Mouse (Mus musculus) brain, adult 2 months (tissue): ENCODE data around the gene Slc39a1.
"Not testable (repeated sequence)": the region's sequence is repeated elsewhere in the genome, so short reads cannot be mapped to it uniquely, and the experiment has no call there.

Experiments used
- DNase-seq: peaks from one replicate; pipeline ENCODE4 v3.0.0; 2011; ENCODE audit warnings: low read depth, low spot score

Slc39a1 gene

DNA sequence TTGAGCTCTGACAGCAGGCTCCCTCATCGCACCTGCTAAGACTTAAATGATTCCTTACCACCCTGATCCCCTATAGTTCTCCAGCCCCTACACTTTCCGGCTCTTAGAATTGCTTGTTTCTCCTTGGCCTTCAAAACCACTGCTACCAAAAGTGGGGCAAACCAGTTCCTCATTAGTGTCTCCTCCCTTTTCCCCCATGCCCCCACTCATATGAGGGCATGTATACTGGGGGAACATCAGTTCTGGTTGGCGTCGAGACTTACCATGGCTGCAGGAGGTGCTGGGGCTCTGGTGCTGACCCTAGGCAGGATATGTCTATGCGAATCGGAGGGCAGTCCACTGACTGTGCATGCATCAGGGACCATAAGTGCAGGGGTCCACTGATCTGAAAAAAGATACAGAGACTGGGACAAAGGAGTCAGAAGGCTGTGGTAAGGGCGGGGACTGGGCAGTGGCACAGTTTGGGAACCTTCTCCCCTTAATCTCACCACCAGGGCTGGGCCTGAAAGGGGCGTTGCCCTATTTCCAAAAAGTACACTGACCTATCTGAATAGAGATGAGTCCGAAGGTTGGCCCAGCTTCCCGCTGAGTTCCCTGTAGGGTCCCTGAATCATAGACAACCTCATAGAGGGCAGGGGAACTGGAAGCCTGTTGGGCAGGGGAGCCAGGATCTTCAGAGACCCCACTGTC lies 6.2 kb upstream of the Slc39a1 start:
- DNase-seq: no peak

DNA sequence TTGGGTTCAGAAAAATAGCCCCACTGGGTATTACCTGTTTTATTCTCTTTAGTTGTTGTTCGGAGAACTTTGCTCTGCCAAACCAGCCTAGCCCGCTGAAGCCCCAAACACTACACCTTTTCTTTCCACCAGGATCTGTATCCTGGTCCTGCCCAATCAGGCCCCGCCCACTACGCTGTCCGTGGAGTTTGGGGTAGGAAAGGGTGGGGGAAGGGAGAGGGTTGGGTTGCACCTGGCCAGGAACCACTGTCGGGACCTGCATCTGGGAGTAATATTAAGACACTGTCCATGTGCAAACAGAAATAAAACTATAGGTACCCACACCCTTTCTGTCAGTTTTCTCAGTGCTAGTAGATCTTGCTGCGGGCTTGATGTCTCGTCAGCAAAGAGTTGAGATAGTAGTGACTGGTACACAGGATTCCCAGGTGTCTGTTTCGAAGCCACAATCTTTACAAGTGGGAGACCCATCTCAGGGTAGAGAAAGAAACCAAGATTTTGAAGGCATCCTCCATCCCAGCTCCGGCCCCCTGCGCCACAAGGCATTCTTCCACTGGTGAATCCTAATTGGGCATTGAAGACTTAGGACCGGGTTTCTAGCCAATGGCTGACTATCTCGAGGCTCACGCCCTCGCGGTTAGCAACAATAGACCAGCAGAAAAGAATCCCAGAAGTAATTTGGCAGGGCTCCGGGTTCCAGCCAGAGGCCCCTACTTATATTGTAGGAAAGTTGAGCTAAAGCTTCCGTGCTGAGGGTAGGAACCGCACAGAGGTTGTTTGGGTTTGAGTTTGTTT lies 4.8 kb upstream of the Slc39a1 start, which contains the start of gene Creb3l4:
Creb3l4 (minus strand) TSS at position 529 of the 792 bp plus-strand sequence.
- peak; percentile 53 for DNase-seq

DNA sequence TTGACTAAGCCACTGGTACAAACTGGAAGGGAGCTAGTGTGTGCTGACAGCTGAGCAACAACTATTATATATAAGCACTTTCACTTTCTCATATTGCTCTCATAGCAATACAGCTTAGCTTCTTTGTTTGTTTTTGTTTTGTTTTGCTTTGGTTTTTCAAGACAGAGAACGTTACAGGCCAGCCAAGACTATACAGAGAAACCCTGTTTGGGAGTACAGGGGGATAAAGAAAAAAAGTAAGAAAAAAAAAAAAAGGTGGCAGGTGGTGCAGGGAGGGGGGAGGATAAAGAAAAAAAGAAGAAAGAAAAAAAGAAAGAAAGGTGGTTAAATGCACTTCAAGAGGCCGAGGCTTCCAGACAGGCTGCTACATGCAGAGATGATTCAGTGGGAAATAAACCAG lies 2.6 kb upstream of the Slc39a1 start:
- DNase-seq: no peak

DNA sequence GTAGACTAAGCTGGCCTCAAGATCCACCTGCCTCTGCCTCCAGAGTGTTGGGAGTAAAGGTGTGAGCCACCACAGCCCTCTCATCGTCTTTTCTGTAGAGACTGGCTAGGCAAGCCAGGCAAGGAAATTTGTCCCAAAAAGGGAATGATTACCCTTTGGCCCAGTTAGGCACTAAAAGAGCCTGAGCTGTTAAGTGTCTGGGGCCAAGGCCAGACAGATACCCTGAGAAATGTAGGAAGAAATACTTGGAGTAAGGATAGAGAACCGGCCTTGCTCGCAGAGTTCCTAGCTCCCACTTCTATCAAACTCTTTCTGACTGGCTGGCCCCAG lies 377 bp upstream of the Slc39a1 start:
- no peak for DNase-seq

DNA sequence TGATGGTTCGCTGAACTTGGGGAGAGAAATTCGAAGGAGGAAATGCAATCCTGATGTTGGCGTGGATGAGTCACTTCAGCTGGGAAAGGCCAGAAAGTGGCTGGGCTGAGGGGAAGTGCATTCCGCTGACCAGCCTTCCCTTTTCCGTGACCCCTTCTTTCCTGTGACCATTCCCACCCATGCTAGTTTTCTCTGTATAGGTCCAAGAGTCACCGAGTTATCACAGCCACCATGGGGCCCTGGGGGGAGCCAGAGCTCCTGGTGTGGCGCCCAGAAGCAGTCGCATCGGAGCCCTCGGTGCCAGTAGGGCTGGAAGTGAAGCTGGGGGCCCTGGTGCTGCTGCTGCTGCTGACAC lies 751 bp downstream of the Slc39a1 start:
- peak; percentile 47 for DNase-seq

DNA sequence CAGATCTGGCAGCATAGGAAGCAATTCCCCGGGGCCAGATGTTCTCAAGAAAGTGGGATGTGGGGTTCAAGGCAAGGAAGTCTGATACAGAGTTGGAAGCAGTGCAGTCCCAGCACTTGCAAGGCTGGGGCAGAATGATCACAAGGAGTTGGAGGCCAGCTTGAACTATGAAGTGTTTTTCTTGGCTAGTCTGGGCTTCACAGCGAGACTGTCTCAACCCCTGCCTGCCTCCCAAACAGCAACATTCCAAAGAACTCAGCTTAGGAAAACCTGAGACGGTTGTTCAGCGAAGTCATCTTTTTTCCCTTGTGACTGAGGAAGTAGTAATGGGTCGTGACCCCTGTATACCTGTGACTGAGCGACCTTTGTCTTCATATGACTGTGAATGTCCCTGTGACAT lies 2.8 kb downstream of the Slc39a1 start:
- peak; percentile 12 for DNase-seq

DNA sequence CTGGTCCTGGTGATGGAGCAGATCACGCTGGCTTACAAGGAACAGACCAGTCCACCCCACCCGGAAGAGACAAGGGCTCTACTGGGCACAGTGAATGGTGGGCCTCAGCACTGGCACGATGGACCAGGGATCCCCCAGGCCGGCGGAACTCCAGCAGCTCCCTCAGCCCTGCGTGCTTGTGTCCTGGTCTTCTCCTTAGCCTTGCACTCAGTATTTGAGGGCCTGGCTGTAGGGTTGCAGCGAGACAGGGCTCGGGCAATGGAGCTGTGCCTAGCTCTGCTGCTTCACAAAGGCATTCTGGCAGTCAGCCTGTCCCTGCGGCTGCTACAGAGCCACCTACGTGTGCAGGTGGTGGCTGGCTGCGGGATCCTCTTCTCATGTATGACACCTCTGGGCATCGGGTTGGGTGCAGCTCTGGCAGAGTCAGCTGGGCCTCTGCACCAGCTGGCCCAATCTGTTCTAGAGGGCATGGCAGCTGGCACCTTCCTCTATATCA lies 3.8 kb downstream of the Slc39a1 start:
- DNase-seq: peak; percentile 44

DNA sequence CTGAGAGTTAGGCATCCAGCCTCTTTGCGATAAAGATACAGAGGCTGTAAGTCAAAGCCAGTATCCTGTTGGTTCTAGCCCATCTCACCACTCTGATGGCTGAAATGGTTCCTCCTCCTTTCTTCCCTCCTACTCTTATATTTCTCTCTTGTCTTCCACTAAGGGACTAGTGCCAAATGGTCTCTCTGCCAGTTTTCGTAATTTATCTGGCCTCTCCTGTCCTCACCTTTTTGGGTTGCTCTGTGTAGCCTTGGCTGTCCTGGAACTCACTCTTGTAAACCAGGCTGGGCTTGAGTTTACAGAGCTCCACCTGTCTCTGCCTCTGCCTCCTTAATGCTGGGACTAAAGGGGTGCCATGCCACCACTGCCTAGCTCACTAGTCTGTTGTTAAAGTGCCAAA lies 4.7 kb downstream of the Slc39a1 start:
- peak; percentile 18 for DNase-seq

DNA sequence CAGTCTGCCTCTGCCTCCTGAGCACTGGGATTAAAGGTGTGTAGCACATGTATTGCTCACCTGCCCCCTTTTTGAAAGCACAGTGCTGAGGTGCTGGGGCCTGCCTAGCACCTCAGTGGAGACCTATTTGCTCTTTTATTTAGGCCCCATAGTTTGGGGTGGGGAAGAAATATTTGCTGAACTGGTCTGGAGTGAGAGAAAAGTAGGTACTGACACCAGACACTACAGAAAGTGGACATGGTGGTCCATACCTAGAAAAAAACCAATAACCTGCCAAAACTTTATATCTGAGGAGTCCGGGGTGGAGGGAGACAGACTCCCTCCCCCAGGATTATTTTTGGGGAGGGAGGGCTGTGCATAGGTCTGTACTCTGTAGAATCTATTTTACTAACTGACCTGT lies 5.2 kb downstream of the Slc39a1 start:
- not testable (repeated sequence) for DNase-seq

DNA sequence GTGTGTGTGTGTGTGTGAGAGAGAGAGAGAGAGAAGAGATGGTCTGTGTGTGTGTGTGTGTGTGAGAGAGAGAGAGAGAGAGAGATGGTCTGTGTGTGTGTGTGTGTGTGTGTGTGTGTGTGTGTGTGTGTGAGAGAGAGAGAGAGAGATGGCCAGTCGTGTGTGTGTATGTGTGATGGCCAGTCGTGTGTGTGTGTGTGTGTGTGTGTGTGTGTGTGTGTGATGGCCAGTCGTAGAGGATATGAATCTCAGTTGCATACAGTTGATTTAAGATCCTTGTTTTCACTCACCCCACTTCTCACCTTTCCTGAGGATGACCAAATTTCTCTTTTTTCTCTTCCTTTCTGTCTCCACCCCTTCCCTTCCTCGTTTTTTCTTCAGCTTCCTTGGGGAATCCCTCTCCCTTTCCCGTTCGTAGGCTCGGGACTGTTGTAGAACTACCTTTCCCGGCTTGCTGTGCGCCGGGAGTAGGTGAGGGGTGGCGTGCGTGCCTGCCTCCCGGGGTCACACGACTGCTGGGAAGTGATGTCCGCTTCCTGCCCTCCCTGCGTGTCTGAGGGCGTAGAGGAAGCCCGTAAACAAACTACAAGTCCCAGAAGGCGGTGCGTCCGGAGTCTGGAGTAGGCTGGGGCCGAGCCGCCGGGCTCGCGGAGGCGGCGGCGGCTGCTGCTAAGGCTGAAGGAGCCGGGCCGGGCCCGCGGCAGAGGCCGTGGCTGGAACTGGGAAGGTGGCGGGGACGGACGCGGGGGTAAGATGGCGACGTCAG lies 5.9 kb downstream of the Slc39a1 start, which contains the start of gene Crtc2:
Crtc2 (plus strand) TSS at position 511 of the 766 bp plus-strand sequence.
- DNase-seq: peak; percentile 100

DNA sequence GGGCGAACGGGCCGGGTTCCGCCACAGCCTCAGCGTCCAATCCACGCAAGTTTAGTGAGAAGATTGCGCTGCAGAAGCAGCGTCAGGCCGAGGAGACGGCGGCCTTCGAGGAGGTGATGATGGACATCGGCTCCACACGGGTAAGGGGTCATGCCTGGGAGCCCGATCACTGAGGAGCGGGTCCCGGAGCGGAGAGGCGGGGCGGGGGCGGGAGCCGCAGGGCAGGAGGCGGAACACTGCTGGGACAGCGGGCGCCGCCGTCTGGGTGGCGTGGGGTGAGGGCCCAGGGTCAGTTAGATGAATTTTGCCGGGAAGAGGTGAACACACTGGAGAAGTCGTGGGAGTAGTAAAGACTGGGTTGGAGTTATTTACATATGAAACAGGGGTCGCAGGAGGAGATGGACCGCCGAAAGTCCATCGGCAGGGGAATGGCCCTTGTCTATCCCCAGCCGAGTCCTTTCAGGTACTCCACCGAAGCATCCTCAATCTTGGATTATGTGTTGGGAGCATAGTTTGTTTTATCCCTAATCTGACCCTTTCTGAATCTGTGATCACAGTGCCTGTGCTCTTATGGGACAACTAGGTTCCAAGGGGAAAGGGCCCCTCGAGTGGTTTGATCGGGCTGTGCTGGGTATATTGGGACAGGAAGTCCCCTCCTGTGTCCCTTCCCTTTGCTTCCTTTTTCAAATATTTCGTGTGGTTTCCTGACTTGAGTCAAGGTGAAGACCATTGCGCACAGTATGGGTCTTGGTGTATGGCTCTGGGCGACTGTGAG lies 6.6 kb downstream of the Slc39a1 start:
- DNase-seq: no peak

DNA sequence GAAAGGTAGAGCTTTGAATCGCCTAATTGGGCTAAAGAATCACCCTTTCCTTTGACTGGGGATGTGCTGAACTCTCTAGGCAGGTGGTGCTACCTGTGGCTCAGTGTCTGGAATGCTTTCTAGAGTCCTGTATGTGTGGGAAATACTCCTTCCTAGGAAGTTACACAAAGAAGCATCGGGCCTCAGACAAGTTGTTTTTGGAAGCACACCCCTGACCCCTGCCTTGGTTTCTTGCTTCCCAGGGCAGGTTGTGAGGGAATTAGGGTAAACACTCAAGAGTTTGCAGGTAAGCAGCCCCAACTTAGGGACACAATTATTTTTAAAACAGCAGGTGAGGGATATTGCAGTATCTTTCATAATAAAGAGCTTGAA lies 7.2 kb downstream of the Slc39a1 start:
- no peak for DNase-seq

DNA sequence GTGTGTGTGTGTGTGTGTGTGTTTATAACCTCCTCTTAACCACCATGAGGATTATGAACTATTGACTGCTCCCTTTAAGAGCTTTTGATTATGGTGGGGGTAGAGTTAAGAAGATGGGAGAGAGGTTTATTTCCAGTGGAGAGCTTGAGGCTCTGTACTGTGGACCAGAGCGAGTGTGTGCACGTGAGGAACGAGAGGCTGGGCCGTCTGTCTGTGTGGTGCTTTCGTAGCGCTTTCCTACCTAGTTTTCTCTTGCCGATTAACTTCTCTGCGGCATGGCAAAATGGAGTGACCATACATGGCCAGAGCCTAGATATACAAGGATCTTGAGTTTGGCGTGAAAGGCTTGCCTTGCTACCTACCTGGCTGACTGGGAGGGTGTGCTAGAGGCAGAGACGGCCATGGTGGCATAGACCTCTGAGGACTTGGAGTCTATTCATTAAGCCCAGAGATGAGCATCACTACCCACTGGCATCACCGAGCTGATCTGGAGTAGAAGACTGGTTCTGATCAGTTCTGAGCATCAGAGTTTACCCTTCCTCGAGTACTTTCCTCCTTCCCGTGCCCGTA lies 7.9 kb downstream of the Slc39a1 start:
- DNase-seq: no peak

DNA sequence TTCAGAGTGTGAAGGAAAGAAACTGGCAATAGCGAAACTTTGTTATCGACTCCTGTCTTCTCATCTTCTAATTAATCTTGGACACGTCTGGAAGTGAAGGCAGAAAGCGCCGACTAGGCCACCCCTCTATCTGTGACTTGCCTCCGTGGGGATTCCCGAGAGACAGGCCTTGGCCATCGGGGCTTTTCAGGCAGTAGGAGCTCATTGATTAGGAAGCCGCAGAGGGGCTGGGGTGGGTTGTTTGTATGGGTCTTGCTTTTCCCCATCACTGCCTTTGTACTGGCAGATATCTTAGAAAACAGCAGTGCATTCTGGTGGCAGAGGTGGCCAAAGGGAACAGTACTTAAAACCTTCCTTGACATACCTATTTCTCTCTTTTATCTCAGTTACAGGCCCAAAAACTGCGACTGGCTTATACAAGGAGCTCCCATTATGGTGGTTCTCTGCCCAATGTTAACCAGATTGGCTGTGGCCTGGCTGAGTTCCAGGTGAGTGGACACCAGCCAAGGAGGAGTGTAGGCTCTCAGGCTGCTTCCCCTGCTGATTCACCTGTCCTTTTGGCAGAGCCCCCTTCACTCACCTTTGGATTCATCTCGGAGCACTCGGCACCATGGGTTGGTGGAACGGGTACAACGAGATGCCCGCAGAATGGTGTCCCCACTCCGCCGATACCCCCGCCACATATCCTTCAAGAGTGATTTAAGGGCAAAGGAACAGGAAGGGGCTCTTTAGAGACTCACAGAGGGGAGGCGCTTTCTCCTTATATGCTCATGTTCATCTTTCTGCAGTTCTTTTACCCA lies 9.0 kb downstream of the Slc39a1 start:
- peak; percentile 94 for DNase-seq

DNA sequence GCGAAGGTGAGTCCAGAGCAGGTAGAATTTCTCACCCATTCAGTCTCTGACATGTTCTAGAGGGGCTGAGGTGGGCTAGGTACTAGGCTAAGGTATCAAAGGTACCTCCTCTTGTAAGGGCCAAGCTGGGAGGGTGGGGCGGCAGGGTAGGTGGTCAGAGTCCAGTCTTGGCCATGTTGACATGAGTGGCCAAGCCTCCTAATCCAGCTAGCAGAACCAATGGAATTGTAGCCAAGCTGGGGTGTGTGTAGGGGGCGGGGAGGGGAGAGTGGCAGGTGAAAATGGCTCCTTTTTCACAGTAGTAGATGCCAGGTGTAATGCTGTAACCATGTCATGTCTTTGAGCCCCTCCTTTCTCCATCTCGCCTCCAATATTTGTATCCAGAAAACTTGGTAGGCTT lies 10.5 kb downstream of the Slc39a1 start:
- DNase-seq: no peak

DNA sequence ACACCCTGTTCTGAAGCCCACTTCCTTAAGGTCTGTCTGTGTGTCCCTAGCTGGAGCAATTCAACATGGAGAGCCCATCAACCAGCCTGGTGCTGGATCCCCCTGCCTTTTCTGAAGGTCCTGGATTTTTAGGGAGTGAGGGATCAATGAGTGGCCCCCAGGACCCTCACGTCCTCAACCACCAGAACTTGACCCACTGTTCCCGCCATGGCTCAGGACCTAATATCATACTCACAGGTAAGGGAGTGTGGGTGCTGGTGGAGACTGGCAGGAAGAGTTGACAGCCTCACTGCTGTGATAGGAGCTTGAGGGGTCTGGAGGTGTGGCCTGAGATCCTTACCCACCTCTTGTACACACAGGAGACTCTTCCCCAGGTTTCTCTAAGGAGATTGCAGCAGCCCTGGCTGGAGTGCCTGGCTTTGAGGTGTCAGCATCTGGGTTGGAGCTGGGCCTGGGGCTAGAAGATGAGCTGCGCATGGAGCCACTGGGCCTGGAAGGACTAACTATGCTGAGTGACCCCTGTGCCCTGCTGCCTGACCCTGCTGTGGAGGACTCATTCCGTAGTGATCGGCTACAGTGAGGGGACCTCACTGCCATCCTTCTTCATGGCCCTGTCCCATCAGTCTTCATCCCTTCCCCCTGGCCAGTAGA lies 15.3 kb downstream of the Slc39a1 start:
- no peak for DNase-seq

DNA sequence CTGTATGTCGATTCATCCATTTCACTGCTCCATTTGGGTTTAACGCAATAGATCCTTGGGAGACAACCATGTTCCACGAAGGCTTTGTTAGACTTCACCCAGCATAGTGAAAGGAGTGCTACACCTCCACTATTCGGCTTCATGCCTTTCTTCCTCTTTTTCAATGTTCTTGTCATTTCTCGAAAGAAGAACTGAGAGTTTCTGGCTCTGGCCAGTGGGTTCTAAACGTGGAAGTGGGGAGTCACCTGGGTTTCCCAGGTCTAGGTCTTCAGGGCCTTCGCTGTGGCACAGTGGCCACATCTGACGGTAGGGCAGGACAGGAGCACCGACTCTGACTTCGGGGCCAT lies 16.7 kb downstream of the Slc39a1 start:
- no peak for DNase-seq

DNA sequence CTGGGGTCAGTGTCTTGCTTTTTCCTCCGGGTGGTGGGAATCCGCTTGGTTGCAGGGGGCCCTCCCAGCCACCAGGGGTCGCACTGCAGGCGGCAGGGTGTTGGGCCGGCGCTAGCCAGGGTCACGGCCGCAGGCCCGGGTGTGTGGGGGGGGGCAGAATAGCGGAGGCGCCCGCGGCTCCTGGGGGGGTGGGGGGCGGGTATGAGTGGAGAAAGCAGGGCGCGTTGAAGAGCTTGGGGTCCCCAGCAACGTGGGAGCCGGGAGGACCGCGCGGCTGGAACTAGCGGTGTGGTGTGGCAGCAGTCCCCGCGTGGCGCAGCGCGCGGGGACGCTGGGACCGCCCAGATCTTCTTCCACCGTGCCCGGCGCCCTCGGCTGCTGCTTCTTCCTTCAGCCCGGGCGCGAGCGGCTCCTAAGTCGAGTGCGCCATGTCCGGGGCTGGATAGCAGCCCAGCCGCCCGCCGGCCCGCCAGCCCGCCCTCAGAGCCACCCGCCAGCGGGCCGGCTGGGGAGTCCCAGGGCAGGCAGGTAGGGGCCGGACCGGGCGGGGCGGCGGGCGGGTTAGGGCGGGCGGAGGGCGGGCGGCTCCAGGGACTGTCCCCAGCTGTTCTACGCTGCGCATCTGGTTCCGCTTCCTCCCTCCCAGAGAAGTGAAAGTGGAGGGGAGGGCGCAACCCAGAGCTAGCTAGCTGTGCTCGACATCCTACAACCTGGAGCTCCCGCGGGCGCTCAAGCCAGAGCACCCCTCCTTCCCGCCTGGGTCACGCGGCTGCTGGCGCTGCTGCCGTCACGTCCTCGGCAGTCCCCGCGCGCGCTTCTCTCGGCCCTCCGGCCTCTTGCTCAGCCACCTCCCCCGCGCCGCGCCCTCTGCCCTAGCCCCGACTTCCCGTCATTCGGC lies 17.3 kb downstream of the Slc39a1 start, which contains the start of gene Dennd4b:
Dennd4b (plus strand) TSS at position 152 of the 898 bp plus-strand sequence.
- DNase-seq: peak; percentile 95
